Mouse (Mus musculus) embryonic facial prominence, embryonic 15.5 days (tissue): ENCODE results near the gene Aldh3a2. TPM values are rescaled to one million over a fixed set of nuclear protein-coding genes. Genes with fewer than 3 reads are reported as not detected.

Experiments used
- ATAC-seq: fragments of 200-750 bp; cut with Nextera tagmentation; 2 replicates; pipeline ENCODE4 v1.8.0; 2017; ENCODE audit warnings: low read depth, moderate TSS enrichment; ENCODE audit not compliant: insufficient number of reproducible peaks, low FRiP score, low TSS enrichment
- H3K27ac ChIP-seq: fragments of 300-500 bp; sonication (generic); replicated peaks from 2 replicates; pipeline ENCODE4 v1.5.1; 2015; ENCODE audit warnings: mild to moderate bottlenecking, inconsistent platforms
- H3K27me3 ChIP-seq: fragments of 300-500 bp; sonication (generic); 2 replicates; pipeline ENCODE4 v1.6.1; 2015; ENCODE audit warnings: inconsistent platforms
- H3K36me3 ChIP-seq: fragments of 300-500 bp; sonication (generic); 2 replicates; pipeline ENCODE4 v1.6.1; 2015; ENCODE audit warnings: mild to moderate bottlenecking, inconsistent platforms
- H3K4me1 ChIP-seq: fragments of 300-500 bp; sonication (generic); 2 replicates; pipeline ENCODE4 v1.6.1; 2015; ENCODE audit warnings: inconsistent platforms
- H3K4me2 ChIP-seq: fragments of 300-500 bp; sonication (generic); replicated peaks from 2 replicates; pipeline ENCODE4 v1.6.1; 2015; ENCODE audit warnings: mild to moderate bottlenecking, inconsistent platforms
- H3K4me3 ChIP-seq: fragments of 300-500 bp; sonication (generic); replicated peaks from 2 replicates; pipeline ENCODE4 v1.5.1; 2015; ENCODE audit warnings: mild to moderate bottlenecking, inconsistent platforms
- H3K9ac ChIP-seq: fragments of 300-500 bp; sonication (generic); 2 replicates; pipeline ENCODE4 v1.6.1; 2015; ENCODE audit warnings: inconsistent platforms
- H3K9me3 ChIP-seq: fragments of 300-500 bp; sonication (generic); replicated peaks from 2 replicates; pipeline ENCODE4 v1.6.1; 2016; ENCODE audit warnings: inconsistent platforms
- WGBS: fragments of 180-500 bp; shearing (Covaris S2); methylation state at CpG from one replicate; pipeline ENCODE4 v1.1.7; 2015; 5-methylcytosine and 5-hydroxymethylcytosine counted together
- polyA plus RNA-seq: library from polyadenylated mRNA; unstranded; fragments of >200 nt; fragmentation: Nextera tagmentation; extraction: Ambion mirVana; gene quantifications from 2 replicates; pipeline ENCODE4 v1.2.1, GENCODE M21; 2015

The Aldh3a2 gene
- polyA plus RNA-seq, 1 experiment from 2014 or later: 32.0 TPM

GRCm38 (mm10) chr11:61296556-61296955 is 29.3 kb upstream of the Aldh3a2 start:
- WGBS: 78% methylated on average over 1 of the region's 1 CpGs
- ATAC-seq: no peak
- no peak overlapping the region for H3K9ac ChIP-seq

DNA sequence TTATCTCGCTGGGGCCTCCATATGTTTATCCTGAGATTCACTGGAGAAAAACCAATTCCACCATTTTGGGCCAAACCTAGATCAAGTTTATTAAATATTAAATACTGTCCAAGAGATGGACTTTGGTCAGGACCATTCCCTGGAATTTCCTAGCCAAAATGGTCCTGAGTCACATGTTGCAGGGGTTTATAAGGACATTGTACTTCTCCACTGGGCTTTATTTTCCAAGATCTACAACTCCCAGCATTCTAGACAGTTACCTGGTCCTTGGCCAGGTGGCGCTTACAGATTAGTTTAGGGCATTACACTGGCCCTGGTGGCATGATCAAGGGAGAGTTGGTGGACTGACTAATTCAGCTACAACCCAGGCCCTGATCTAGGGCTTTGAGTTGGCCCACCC is 28.3 kb upstream of the Aldh3a2 start:
- no peak for ATAC-seq
- Histone ChIP-seq H3K4me2 (no peak overlapping the region), H3K9me3 (no peaks in the 10 kb centered on the region), H3K9ac (no peak overlapping the region), H3K27me3 (no peaks in the 10 kb centered on the region), H3K4me3 (no peak overlapping the region), H3K27ac (no peak overlapping the region), H3K36me3 (no peaks in the 10 kb centered on the region), H3K4me1 (peaks cover 1% of the 10 kb centered on the region; the same call in 1 of the 2 replicates)
- 86% methylated on average over 2 of the region's 2 CpGs for WGBS

More at GRCm38 (mm10) chr11:61296556-61296955, 29.3 kb upstream of the Aldh3a2 start:
- Histone ChIP-seq H3K27me3 (no peaks in the 10 kb centered on the region), H3K4me1 (peaks cover 7% of the 10 kb centered on the region), H3K4me3 (no peak overlapping the region), H3K4me2 (no peak overlapping the region), H3K36me3 (no peaks in the 10 kb centered on the region), H3K9me3 (no peaks in the 10 kb centered on the region), H3K27ac (no peak overlapping the region)

DNA sequence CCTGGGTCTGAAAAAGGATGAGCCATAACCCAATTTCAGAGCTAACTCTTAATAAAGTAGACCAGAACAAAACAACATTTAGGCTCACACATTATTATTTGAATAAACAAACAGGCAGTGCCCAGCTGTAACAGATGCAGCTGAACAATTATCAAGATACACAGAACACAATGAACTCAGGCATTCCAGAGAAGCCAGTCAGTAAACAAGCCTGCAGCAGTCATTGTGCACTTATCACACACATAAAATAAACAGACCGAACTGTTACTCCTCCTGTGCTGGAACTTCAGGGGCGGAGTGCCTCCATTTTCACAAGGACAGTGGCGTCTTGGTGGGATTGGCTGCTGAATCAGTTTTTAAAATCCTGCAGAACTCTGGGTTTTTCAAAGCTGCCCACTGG is 27.2 kb upstream of the Aldh3a2 start:
- H3K36me3 ChIP-seq: no peaks in the 10 kb centered on the region
- no peak overlapping the region for H3K4me2 ChIP-seq
- WGBS: 80% methylated on average over 3 of the region's 3 CpGs
- H3K9me3 ChIP-seq: no peaks in the 10 kb centered on the region
- H3K27me3 ChIP-seq: no peaks in the 10 kb centered on the region
- no peak overlapping the region for H3K9ac ChIP-seq
- no peak for ATAC-seq
- H3K4me3 ChIP-seq: no peak overlapping the region
- no peak overlapping the region for H3K27ac ChIP-seq
- no peaks in the 10 kb centered on the region for H3K4me1 ChIP-seq

GRCm38 (mm10) chr11:61293251-61293650 is 26.0 kb upstream of the Aldh3a2 start:
- Histone ChIP-seq H3K9ac (no peak overlapping the region), H3K27ac (no peak overlapping the region), H3K27me3 (no peaks in the 10 kb centered on the region), H3K9me3 (no peaks in the 10 kb centered on the region), H3K36me3 (no peaks in the 10 kb centered on the region), H3K4me2 (no peak overlapping the region), H3K4me3 (no peak overlapping the region), H3K4me1 (no peaks in the 10 kb centered on the region)
- no peak for ATAC-seq
- 57% methylated on average over 2 of the region's 2 CpGs for WGBS

DNA sequence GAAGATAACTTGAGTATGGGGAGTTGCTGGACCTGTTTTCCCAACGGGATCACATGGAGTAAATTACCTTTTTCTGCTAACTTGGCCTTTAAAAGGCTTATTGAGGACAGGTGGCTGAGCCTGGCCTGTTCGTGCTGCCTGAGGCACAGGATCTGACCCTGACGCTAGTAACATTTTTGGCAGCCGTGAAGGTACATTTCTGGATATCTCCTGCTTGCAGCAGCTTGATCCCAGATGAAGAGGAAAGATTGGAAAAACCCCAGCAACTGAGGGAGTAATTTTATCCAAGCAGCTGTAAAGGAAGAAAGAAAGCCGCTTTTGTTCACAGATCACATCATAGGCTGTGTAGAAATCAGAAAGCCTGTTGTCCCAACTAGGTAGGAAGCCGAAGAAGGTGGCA is 17.1 kb upstream of the Aldh3a2 start:
- no peaks in the 10 kb centered on the region for H3K27me3 ChIP-seq
- H3K27ac ChIP-seq: peak overlapping the region; percentile 51

DNA sequence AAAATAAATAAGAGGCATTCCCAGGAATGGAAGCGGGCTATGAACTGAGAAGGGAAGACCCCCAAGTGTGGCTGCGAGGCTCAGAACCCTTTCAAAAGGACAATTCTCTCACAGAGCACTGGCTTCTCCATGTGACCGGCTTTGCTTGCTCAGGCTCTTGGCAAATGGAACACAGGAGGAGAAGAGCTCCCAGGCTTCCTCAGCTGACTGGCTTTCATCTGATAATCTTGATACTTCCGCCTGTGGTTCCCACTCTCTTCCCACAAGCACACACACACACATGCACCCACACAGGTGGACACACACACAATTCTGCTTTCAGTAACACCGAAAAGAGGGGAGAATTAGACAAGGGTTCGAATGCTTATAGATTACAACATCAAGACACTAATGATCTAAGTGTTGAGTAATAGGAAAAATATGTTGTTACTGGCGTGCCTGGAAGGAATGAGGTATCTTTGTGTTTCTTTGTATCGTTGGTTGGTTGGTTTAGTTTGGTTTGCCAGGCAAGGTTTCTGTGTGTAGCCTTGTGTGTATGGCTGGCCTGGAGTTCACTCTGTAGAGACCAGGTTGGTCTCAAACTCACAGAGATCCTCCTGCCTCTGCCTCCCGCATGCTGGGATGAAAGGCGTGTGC is 16.3 kb upstream of the Aldh3a2 start:
- Histone ChIP-seq H3K9me3 (no peaks in the 10 kb centered on the region), H3K4me2 (no peak overlapping the region), H3K36me3 (no peaks in the 10 kb centered on the region), H3K4me3 (no peak overlapping the region), H3K9ac (no peak overlapping the region), H3K4me1 (0 out of 2 replicates have a peak, but pooled peaks cover 5% of the 10 kb centered on the region), H3K27me3 (no peaks in the 10 kb centered on the region), H3K27ac (peak overlapping the region; percentile 51)
- no peak for ATAC-seq
- 69% methylated on average over 10 of the region's 10 CpGs for WGBS

More for the DNA sequence above, 17.1 kb upstream of the Aldh3a2 start:
- WGBS: 23% methylated on average over 6 of the region's 6 CpGs
- H3K4me2 ChIP-seq: no peak overlapping the region
- 0 out of 2 replicates have a peak, but pooled peaks cover 5% of the 10 kb centered on the region for H3K4me1 ChIP-seq
- no peak overlapping the region for H3K4me3 ChIP-seq
- H3K9ac ChIP-seq: no peak overlapping the region
- H3K9me3 ChIP-seq: no peaks in the 10 kb centered on the region
- H3K36me3 ChIP-seq: no peaks in the 10 kb centered on the region
- peak; percentile 51; the same call in 1 of the 2 replicates for ATAC-seq

GRCm38 (mm10) chr11:61278445-61279077 is 11.3 kb upstream of the Aldh3a2 start:
- H3K4me1 ChIP-seq: 0 out of 2 replicates have a peak, but pooled peaks cover 3% of the 10 kb centered on the region
- H3K9me3 ChIP-seq: no peaks in the 10 kb centered on the region
- H3K4me3 ChIP-seq: no peak overlapping the region
- 76% methylated on average over 8 of the region's 8 CpGs for WGBS
- H3K36me3 ChIP-seq: no peaks in the 10 kb centered on the region
- no peak for ATAC-seq
- H3K27ac ChIP-seq: no peak overlapping the region
- no peak overlapping the region for H3K4me2 ChIP-seq
- H3K27me3 ChIP-seq: no peaks in the 10 kb centered on the region
- H3K9ac ChIP-seq: no peak overlapping the region

DNA sequence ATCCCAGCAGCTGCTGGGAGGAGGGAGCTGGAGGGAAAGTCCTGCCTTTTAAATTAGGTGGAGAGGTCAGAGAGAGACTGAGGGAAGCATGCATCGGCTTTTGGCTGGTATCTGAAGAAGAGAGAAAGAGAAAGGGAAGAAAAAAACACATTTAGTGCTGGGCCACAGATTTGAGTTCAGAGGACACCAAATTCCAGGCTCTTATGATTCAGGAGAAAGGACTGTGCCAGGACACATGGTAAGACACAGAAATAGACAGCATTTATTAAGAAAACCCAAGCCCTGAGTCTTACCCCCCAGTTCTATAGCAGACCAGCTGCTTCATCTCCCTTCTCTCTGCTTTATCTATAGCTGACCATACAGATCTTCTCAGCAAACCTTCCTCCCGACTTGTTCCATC is 10.7 kb upstream of the Aldh3a2 start:
- no peak for ATAC-seq
- H3K4me1 ChIP-seq: 0 out of 2 replicates have a peak, but pooled peaks cover 3% of the 10 kb centered on the region
- H3K27me3 ChIP-seq: no peaks in the 10 kb centered on the region
- H3K9ac ChIP-seq: no peak overlapping the region
- H3K36me3 ChIP-seq: no peaks in the 10 kb centered on the region
- 62% methylated on average over 2 of the region's 2 CpGs for WGBS
- no peak overlapping the region for H3K27ac ChIP-seq
- H3K9me3 ChIP-seq: no peaks in the 10 kb centered on the region
- H3K4me2 ChIP-seq: no peak overlapping the region
- no peak overlapping the region for H3K4me3 ChIP-seq

- Histone ChIP-seq H3K36me3 (no peaks in the 10 kb centered on the region), H3K4me1 (0 out of 2 replicates have a peak, but pooled peaks cover 3% of the 10 kb centered on the region), H3K9me3 (no peaks in the 10 kb centered on the region), H3K4me2 (no peak overlapping the region), H3K27me3 (no peaks in the 10 kb centered on the region), H3K27ac (no peak overlapping the region), H3K4me3 (no peak overlapping the region), H3K9ac (no peak overlapping the region)
- no peak for ATAC-seq
- WGBS: 74% methylated on average over 3 of the region's 3 CpGs
Observed at GRCm38 (mm10) chr11:61276482-61276881, 9.2 kb upstream of the Aldh3a2 start.

DNA sequence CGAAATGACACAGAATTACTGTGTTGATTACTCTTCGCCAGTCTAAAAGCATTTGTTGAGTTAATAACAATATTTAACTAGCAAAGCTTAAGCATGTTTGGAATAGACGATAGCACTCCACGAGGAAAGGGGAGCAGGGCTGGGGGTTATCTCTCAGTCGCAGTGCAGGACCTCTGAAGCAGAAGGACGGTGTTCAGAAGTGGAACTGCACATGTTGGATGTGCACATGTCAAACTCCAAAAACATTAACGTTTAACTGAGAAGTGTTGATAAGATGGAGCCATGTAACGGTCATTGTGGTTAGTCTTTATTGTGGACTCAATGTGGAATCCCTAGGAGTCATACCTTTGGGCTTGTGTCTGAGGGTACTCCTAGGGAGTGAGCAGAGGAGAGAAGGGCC is 7.8 kb upstream of the Aldh3a2 start:
- Histone ChIP-seq H3K9ac (no peak overlapping the region), H3K36me3 (no peaks in the 10 kb centered on the region), H3K27ac (no peak overlapping the region), H3K27me3 (no peaks in the 10 kb centered on the region), H3K4me2 (no peak overlapping the region), H3K4me1 (0 out of 2 replicates have a peak, but pooled peaks cover 3% of the 10 kb centered on the region), H3K4me3 (no peak overlapping the region), H3K9me3 (no peaks in the 10 kb centered on the region)
- WGBS: 78% methylated on average over 8 of the region's 8 CpGs
- ATAC-seq: no peak

GRCm38 (mm10) chr11:61274421-61274820 is 7.2 kb upstream of the Aldh3a2 start:
- ATAC-seq: no peak
- no peaks in the 10 kb centered on the region for H3K36me3 ChIP-seq
- 0 out of 2 replicates have a peak, but pooled peaks cover 3% of the 10 kb centered on the region for H3K4me1 ChIP-seq
- H3K27me3 ChIP-seq: no peaks in the 10 kb centered on the region
- no peak overlapping the region for H3K4me2 ChIP-seq
- WGBS: 65% methylated on average over 1 of the region's 1 CpGs
- H3K4me3 ChIP-seq: no peak overlapping the region
- no peak overlapping the region for H3K27ac ChIP-seq
- no peaks in the 10 kb centered on the region for H3K9me3 ChIP-seq
- no peak overlapping the region for H3K9ac ChIP-seq
